Mouse (Mus musculus) lung, postnatal 14 days (tissue): ENCODE data around the gene Rdh19.
A peak's percentile ranks its signal among the peaks of the same experiment; 100 is the strongest.

ENCODE experiments used
- DNase-seq: peaks from one replicate; pipeline ENCODE4 v3.0.0; 2021

The Rdh19 gene

GRCm38 (mm10) chr10:127881041-127881440, 31.3 kb downstream of the Rdh19 start:
- no peak for DNase-seq

GRCm38 (mm10) chr10:127886551-127886950, 36.8 kb downstream of the Rdh19 start:
- no peak for DNase-seq

- no peak for DNase-seq
Measured at GRCm38 (mm10) chr10:127886971-127887370, 37.2 kb downstream of the Rdh19 start.

- no peak for DNase-seq
Measured at GRCm38 (mm10) chr10:127888605-127889004, 38.9 kb downstream of the Rdh19 start, which contains the start of gene Rdh7. TSS of gene Rdh7 (minus strand) at chr10:127888817.

- no peak for DNase-seq
Measured at GRCm38 (mm10) chr10:127891481-127891880, 41.8 kb downstream of the Rdh19 start.

GRCm38 (mm10) chr10:127893163-127894022, 43.7 kb downstream of the Rdh19 start:
- peak; percentile 20 for DNase-seq

GRCm38 (mm10) chr10:127896705-127897104, 47.0 kb downstream of the Rdh19 start:
- DNase-seq, result no peak

GRCm38 (mm10) chr10:127897506-127897905, 47.8 kb downstream of the Rdh19 start:
- no peak for DNase-seq

GRCm38 (mm10) chr10:127898218-127898617, 48.5 kb downstream of the Rdh19 start, which contains the start of gene Sdr9c7:
TSS of gene Sdr9c7 (plus strand) at chr10:127898518.
- no peak for DNase-seq

- DNase-seq, result no peak
Measured at GRCm38 (mm10) chr10:127899783-127900182, 50.1 kb downstream of the Rdh19 start.

- DNase-seq, result no peak
Measured at GRCm38 (mm10) chr10:127901751-127902150, 52.0 kb downstream of the Rdh19 start.

GRCm38 (mm10) chr10:127903116-127903515, 53.4 kb downstream of the Rdh19 start:
- no peak for DNase-seq

GRCm38 (mm10) chr10:127904718-127905446, 55.2 kb downstream of the Rdh19 start:
- peak; percentile 17 for DNase-seq

- DNase-seq, result no peak
Measured at GRCm38 (mm10) chr10:127906138-127906537, 56.4 kb downstream of the Rdh19 start.

GRCm38 (mm10) chr10:127907386-127907951, 57.7 kb downstream of the Rdh19 start:
- no peak for DNase-seq
